Mouse (Mus musculus) liver, embryonic 12.5 days (tissue): Measurements from ENCODE around the gene Irs3. TPM values are rescaled to one million over a fixed set of nuclear protein-coding genes. Genes with fewer than 3 reads are reported as not detected.

ENCODE experiments used
- ATAC-seq: fragments of 200-750 bp; cut with Nextera tagmentation; 2 replicates; pipeline ENCODE4 v1.8.0; 2017; ENCODE audit warnings: moderate number of reproducible peaks, mild to moderate bottlenecking, moderate library complexity
- H3K27ac ChIP-seq: fragments of 300-500 bp; sonication (generic); 2 replicates; pipeline ENCODE4 v1.5.1; 2016; ENCODE audit warnings: mild to moderate bottlenecking
- H3K27me3 ChIP-seq: fragments of 300-500 bp; sonication (generic); replicated peaks from 2 replicates; pipeline ENCODE4 v1.6.1; 2016; ENCODE audit warnings: mild to moderate bottlenecking, moderate library complexity
- H3K36me3 ChIP-seq: fragments of 300-500 bp; sonication (generic); 2 replicates; pipeline ENCODE4 v1.6.1; 2016; ENCODE audit warnings: mild to moderate bottlenecking, moderate library complexity
- H3K4me1 ChIP-seq: fragments of 300-500 bp; sonication (generic); 2 replicates; pipeline ENCODE4 v1.6.1; 2016
- H3K4me2 ChIP-seq: fragments of 300-500 bp; sonication (generic); 2 replicates; pipeline ENCODE4 v1.6.1; 2016; ENCODE audit warnings: mild to moderate bottlenecking, moderate library complexity
- H3K4me3 ChIP-seq: fragments of 300-500 bp; sonication (generic); 2 replicates; pipeline ENCODE4 v1.5.1; 2016; ENCODE audit warnings: mild to moderate bottlenecking, moderate library complexity
- H3K9ac ChIP-seq: fragments of 300-500 bp; sonication (generic); 2 replicates; pipeline ENCODE4 v1.6.1; 2016; ENCODE audit warnings: mild to moderate bottlenecking, moderate library complexity
- H3K9me3 ChIP-seq: fragments of 300-500 bp; sonication (generic); replicated peaks from 2 replicates; pipeline ENCODE4 v1.6.1; 2016; ENCODE audit warnings: mild to moderate bottlenecking, moderate library complexity
- WGBS: fragments of 180-500 bp; shearing (Covaris S2); methylation state at CpG from one replicate; pipeline ENCODE4 v1.1.7; 2016; ENCODE audit not compliant: insufficient replicate concordance; 5-methylcytosine and 5-hydroxymethylcytosine counted together
- polyA plus RNA-seq: library from polyadenylated mRNA; unstranded; fragments of >200 nt; fragmentation: Nextera tagmentation; extraction: Ambion mirVana; gene quantifications from 2 replicates; pipeline ENCODE4 v1.2.1, GENCODE M21; 2016

Gene Irs3
- polyA plus RNA-seq, 1 experiment from 2014 or later = 0.05 TPM

GRCm38 (mm10) chr5:137678736-137679135 is 33.2 kb upstream of the Irs3 start:
- Histone ChIP-seq H3K27ac (no peak overlapping the region), H3K27me3 (no peaks in the 10 kb centered on the region), H3K9me3 (no peaks in the 10 kb centered on the region), H3K36me3 (peaks cover 80% of the 10 kb centered on the region), H3K4me3 (no peak overlapping the region), H3K4me2 (no peak overlapping the region), H3K4me1 (peaks cover 80% of the 10 kb centered on the region), H3K9ac (no peak overlapping the region)
- WGBS = 80% methylated on average over 3 of the region's 3 CpGs
- no peak for ATAC-seq

GRCm38 (mm10) chr5:137677859-137678258 is 32.3 kb upstream of the Irs3 start:
- Histone ChIP-seq H3K27ac (peak overlapping the region; percentile 36), H3K36me3 (peaks cover 80% of the 10 kb centered on the region), H3K9ac (no peak overlapping the region), H3K27me3 (no peaks in the 10 kb centered on the region), H3K4me3 (no peak overlapping the region), H3K9me3 (no peaks in the 10 kb centered on the region), H3K4me2 (no peak overlapping the region), H3K4me1 (peaks cover 83% of the 10 kb centered on the region)
- no peak for ATAC-seq
- WGBS = 93% methylated on average over 8 of the region's 8 CpGs

- Histone ChIP-seq H3K4me1 (peaks cover 83% of the 10 kb centered on the region), H3K36me3 (peaks cover 81% of the 10 kb centered on the region), H3K9ac (no peak overlapping the region), H3K9me3 (no peaks in the 10 kb centered on the region), H3K4me2 (no peak overlapping the region), H3K27me3 (no peaks in the 10 kb centered on the region), H3K27ac (peak overlapping the region; percentile 10; the same call in 1 of the 2 replicates), H3K4me3 (no peak overlapping the region)
- WGBS = 85% methylated on average over 8 of the region's 8 CpGs
- no peak for ATAC-seq
Measured at GRCm38 (mm10) chr5:137674786-137675185, 29.3 kb upstream of the Irs3 start.

GRCm38 (mm10) chr5:137673015-137673414 is 27.5 kb upstream of the Irs3 start:
- peak overlapping the region; percentile 12; the same call in 1 of the 2 replicates for H3K4me3 ChIP-seq
- WGBS = 43% methylated on average over 6 of the region's 6 CpGs
- H3K9ac ChIP-seq = peak overlapping the region; percentile 51
- H3K36me3 ChIP-seq = peaks cover 73% of the 10 kb centered on the region
- H3K9me3 ChIP-seq = no peaks in the 10 kb centered on the region
- peak overlapping the region; percentile 83 for H3K27ac ChIP-seq
- peaks cover 72% of the 10 kb centered on the region for H3K4me1 ChIP-seq
- H3K27me3 ChIP-seq = no peaks in the 10 kb centered on the region
- H3K4me2 ChIP-seq = peak overlapping the region; percentile 48
- ATAC-seq = peak; percentile 85

GRCm38 (mm10) chr5:137672361-137672760 is 26.8 kb upstream of the Irs3 start:
- Histone ChIP-seq H3K9me3 (no peaks in the 10 kb centered on the region), H3K27me3 (no peaks in the 10 kb centered on the region), H3K4me2 (peak overlapping the region; percentile 48), H3K27ac (peak overlapping the region; percentile 83), H3K4me1 (peaks cover 65% of the 10 kb centered on the region), H3K9ac (peak overlapping the region; percentile 51; the same call in 1 of the 2 replicates), H3K4me3 (no peak overlapping the region), H3K36me3 (peaks cover 73% of the 10 kb centered on the region)
- WGBS = 73% methylated on average over 5 of the region's 5 CpGs
- no peak for ATAC-seq

GRCm38 (mm10) chr5:137671443-137672240 is 26.1 kb upstream of the Irs3 start:
- 0 out of 2 replicates have a peak overlapping the region, but pooled peaks have one; percentile 51 for H3K9ac ChIP-seq
- WGBS = 30% methylated on average over 9 of the region's 9 CpGs

GRCm38 (mm10) chr5:137670240-137670639 is 24.7 kb upstream of the Irs3 start:
- Histone ChIP-seq H3K9ac (no peak overlapping the region), H3K27ac (peak overlapping the region; percentile 83), H3K9me3 (no peaks in the 10 kb centered on the region), H3K4me2 (no peak overlapping the region), H3K4me1 (peaks cover 54% of the 10 kb centered on the region), H3K36me3 (peaks cover 79% of the 10 kb centered on the region), H3K27me3 (no peaks in the 10 kb centered on the region), H3K4me3 (no peak overlapping the region)
- WGBS = 98% methylated on average over 1 of the region's 1 CpGs
- ATAC-seq = no peak

More at GRCm38 (mm10) chr5:137671443-137672240, 26.1 kb upstream of the Irs3 start:
- Histone ChIP-seq H3K4me2 (peak overlapping the region; percentile 48), H3K36me3 (peaks cover 74% of the 10 kb centered on the region), H3K9me3 (no peaks in the 10 kb centered on the region), H3K27ac (peak overlapping the region; percentile 83), H3K4me1 (peaks cover 63% of the 10 kb centered on the region), H3K27me3 (no peaks in the 10 kb centered on the region), H3K4me3 (no peak overlapping the region)
- peak; percentile 41; the same call in 1 of the 2 replicates for ATAC-seq

GRCm38 (mm10) chr5:137668971-137669370 is 23.5 kb upstream of the Irs3 start:
- Histone ChIP-seq H3K27ac (no peak overlapping the region), H3K36me3 (peaks cover 79% of the 10 kb centered on the region), H3K27me3 (no peaks in the 10 kb centered on the region), H3K9ac (no peak overlapping the region), H3K4me3 (no peak overlapping the region), H3K9me3 (no peaks in the 10 kb centered on the region), H3K4me1 (peaks cover 41% of the 10 kb centered on the region), H3K4me2 (no peak overlapping the region)
- no peak for ATAC-seq
- 86% methylated on average over 10 of the region's 10 CpGs for WGBS

GRCm38 (mm10) chr5:137663057-137663456 is 17.5 kb upstream of the Irs3 start:
- no peak overlapping the region for H3K9ac ChIP-seq
- no peaks in the 10 kb centered on the region for H3K27me3 ChIP-seq
- no peak overlapping the region for H3K4me2 ChIP-seq
- no peak overlapping the region for H3K4me3 ChIP-seq
- H3K9me3 ChIP-seq = no peaks in the 10 kb centered on the region
- H3K27ac ChIP-seq = no peak overlapping the region
- ATAC-seq = no peak
- WGBS = 88% methylated on average over 9 of the region's 9 CpGs
- H3K36me3 ChIP-seq = peaks cover 100% of the 10 kb centered on the region
- H3K4me1 ChIP-seq = no peaks in the 10 kb centered on the region

- WGBS = 92% methylated on average over 6 of the region's 6 CpGs
- Histone ChIP-seq H3K27ac (no peak overlapping the region), H3K4me3 (no peak overlapping the region), H3K27me3 (no peaks in the 10 kb centered on the region), H3K9me3 (no peaks in the 10 kb centered on the region), H3K4me1 (no peaks in the 10 kb centered on the region), H3K36me3 (peaks cover 91% of the 10 kb centered on the region), H3K4me2 (no peak overlapping the region), H3K9ac (no peak overlapping the region)
- no peak for ATAC-seq
Measured at GRCm38 (mm10) chr5:137660064-137660688, 14.7 kb upstream of the Irs3 start.

- 47% methylated on average over 6 of the region's 6 CpGs for WGBS
Measured at GRCm38 (mm10) chr5:137656977-137657376, 11.5 kb upstream of the Irs3 start.

GRCm38 (mm10) chr5:137654746-137655145 is 9.2 kb upstream of the Irs3 start:
- no peaks in the 10 kb centered on the region for H3K9me3 ChIP-seq
- H3K9ac ChIP-seq = no peak overlapping the region
- H3K4me2 ChIP-seq = no peak overlapping the region
- WGBS = 74% methylated on average over 7 of the region's 7 CpGs
- ATAC-seq = no peak
- H3K4me3 ChIP-seq = no peak overlapping the region
- peaks cover 81% of the 10 kb centered on the region for H3K36me3 ChIP-seq
- no peaks in the 10 kb centered on the region for H3K27me3 ChIP-seq
- H3K27ac ChIP-seq = no peak overlapping the region
- H3K4me1 ChIP-seq = peaks cover 26% of the 10 kb centered on the region

More at GRCm38 (mm10) chr5:137656977-137657376, 11.5 kb upstream of the Irs3 start:
- Histone ChIP-seq H3K4me1 (peaks cover 4% of the 10 kb centered on the region; the same call in 1 of the 2 replicates), H3K4me3 (no peak overlapping the region), H3K9me3 (no peaks in the 10 kb centered on the region), H3K27ac (peak overlapping the region; percentile 3; the same call in 1 of the 2 replicates), H3K27me3 (no peaks in the 10 kb centered on the region), H3K9ac (no peak overlapping the region), H3K4me2 (no peak overlapping the region), H3K36me3 (peaks cover 91% of the 10 kb centered on the region)
- no peak for ATAC-seq
